Mouse (Mus musculus) heart, embryonic 12.5 days (tissue): ENCODE data around the gene Flrt3. TPM values are rescaled to one million over a fixed set of nuclear protein-coding genes. Genes with fewer than 3 reads are reported as not detected.

ENCODE experiments used
- ATAC-seq: fragments of 200-750 bp; cut with Nextera tagmentation; 2 replicates; pipeline ENCODE4 v1.8.0; 2017; ENCODE audit warnings: moderate TSS enrichment, moderate library complexity; ENCODE audit not compliant: insufficient number of reproducible peaks, low FRiP score
- H3K27ac ChIP-seq: fragments of 300-500 bp; sonication (generic); 2 replicates; pipeline ENCODE4 v1.5.1; 2016; ENCODE audit warnings: mild to moderate bottlenecking, moderate library complexity; ENCODE audit not compliant: poor library complexity, severe bottlenecking
- H3K27me3 ChIP-seq: fragments of 300-500 bp; sonication (generic); replicated peaks from 2 replicates; pipeline ENCODE4 v1.6.1; 2016; ENCODE audit warnings: mild to moderate bottlenecking, moderate library complexity
- H3K36me3 ChIP-seq: fragments of 300-500 bp; sonication (generic); 2 replicates; pipeline ENCODE4 v1.6.1; 2016; ENCODE audit warnings: mild to moderate bottlenecking, moderate library complexity
- H3K4me1 ChIP-seq: fragments of 300-500 bp; sonication (generic); replicated peaks from 2 replicates; pipeline ENCODE4 v1.6.1; 2016; ENCODE audit warnings: mild to moderate bottlenecking
- H3K4me2 ChIP-seq: fragments of 300-500 bp; sonication (generic); 2 replicates; pipeline ENCODE4 v1.6.1; 2016; ENCODE audit warnings: mild to moderate bottlenecking, moderate library complexity
- H3K4me3 ChIP-seq: fragments of 300-500 bp; sonication (generic); 2 replicates; pipeline ENCODE4 v1.5.1; 2016; ENCODE audit warnings: mild to moderate bottlenecking
- H3K9ac ChIP-seq: fragments of 300-500 bp; sonication (generic); 2 replicates; pipeline ENCODE4 v1.6.1; 2016; ENCODE audit warnings: mild to moderate bottlenecking, moderate library complexity
- H3K9me3 ChIP-seq: fragments of 300-500 bp; sonication (generic); replicated peaks from 2 replicates; pipeline ENCODE4 v1.6.1; 2016; ENCODE audit warnings: mild to moderate bottlenecking, moderate library complexity
- WGBS: fragments of 180-500 bp; shearing (Covaris S2); methylation state at CpG from one replicate; pipeline ENCODE4 v1.1.7; 2016; 5-methylcytosine and 5-hydroxymethylcytosine counted together
- polyA plus RNA-seq: library from polyadenylated mRNA; unstranded; fragments of >200 nt; fragmentation: Nextera tagmentation; extraction: Ambion mirVana; gene quantifications from 2 replicates; pipeline ENCODE4 v1.2.1, GENCODE M21; 2016

Flrt3 gene
- polyA plus RNA-seq, 1 experiment from 2014 or later = 37.1 TPM

DNA sequence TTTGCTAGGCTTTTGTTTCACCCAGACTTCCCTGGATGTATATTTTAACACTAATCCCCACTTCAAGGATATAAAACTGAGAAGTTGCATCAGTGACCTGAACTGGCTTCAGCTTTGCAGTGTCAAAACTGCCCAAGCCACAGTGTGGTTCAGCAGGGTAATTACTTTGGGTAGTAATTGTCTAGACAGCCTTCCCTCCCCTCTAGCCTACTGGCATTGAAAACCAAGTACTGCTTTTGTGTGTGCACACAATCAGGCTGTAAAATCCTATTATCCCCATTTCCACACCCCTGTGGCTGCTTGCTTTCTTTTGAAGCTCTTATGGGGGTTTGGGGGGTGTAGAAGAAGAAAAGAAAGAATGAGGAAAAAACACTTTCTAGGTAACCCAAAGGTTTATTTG is 17.8 kb downstream of the Flrt3 start:
- Histone ChIP-seq H3K4me1 (0 out of 2 replicates have a peak, but pooled peaks cover 4% of the 10 kb centered on the region), H3K9me3 (no peaks in the 10 kb centered on the region), H3K9ac (no peak overlapping the region), H3K4me2 (no peak overlapping the region), H3K27ac (no peak overlapping the region), H3K27me3 (no peaks in the 10 kb centered on the region), H3K4me3 (no peak overlapping the region), H3K36me3 (0 out of 2 replicates have a peak, but pooled peaks cover 4% of the 10 kb centered on the region)
- ATAC-seq = no peak

DNA sequence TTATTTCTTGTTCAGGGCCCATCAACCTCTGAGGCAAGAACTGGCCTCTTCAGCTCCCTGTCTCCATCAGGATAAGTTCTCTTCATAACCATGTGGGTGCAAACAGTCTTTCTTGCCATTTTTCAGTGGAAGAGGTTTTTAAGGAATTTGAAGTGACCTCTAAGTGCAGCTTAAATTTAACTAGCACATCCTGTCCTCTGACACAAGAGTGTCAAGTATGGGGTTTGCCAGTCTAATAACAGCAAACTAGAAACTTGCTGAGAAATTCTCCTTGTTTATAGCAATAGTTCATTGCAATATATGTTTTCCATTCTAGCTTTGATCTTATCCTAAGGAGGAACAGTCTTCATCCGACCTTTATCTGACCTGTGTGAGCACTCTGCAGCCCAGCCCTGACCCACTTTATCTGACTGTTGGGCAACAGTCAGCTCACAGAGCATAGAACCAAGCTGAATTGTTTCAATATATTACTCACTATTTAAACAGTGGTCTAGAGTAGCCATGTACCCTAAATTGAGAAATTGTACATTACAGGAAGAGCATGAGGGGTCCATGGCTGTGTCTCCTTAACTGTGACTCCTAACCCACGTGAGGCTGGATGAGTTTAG is 49.4 kb downstream of the Flrt3 start:
- H3K4me2 ChIP-seq = no peak overlapping the region
- no peak overlapping the region for H3K9ac ChIP-seq
- no peaks in the 10 kb centered on the region for H3K27me3 ChIP-seq
- ATAC-seq = no peak
- H3K4me1 ChIP-seq = no peaks in the 10 kb centered on the region
- WGBS = 58% methylated on average over 2 of the region's 2 CpGs
- H3K27ac ChIP-seq = no peak overlapping the region
- H3K4me3 ChIP-seq = no peak overlapping the region
- no peaks in the 10 kb centered on the region for H3K36me3 ChIP-seq
- no peaks in the 10 kb centered on the region for H3K9me3 ChIP-seq

DNA sequence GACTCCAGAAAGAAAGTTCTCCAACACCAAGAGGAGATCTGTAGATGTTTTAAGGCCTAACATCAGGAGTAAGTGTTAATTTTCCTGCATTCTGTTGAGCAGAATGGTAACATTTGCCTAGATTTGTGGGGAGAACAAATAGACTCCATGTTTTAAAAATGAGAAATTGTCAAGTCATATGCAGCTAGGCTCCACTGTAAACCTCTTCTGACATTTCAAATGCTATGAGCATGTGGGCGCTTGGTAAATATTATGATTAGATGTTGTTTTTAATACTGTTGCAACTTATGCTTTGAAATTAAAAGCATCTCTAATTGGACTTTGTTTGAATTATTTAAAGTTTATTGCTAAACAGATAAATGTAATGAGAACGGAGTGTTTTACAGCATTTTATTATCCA is 55.8 kb downstream of the Flrt3 start:
- no peaks in the 10 kb centered on the region for H3K27me3 ChIP-seq
- no peaks in the 10 kb centered on the region for H3K4me1 ChIP-seq
- no peak overlapping the region for H3K4me2 ChIP-seq
- no peaks in the 10 kb centered on the region for H3K9me3 ChIP-seq
- ATAC-seq = no peak
- no peak overlapping the region for H3K4me3 ChIP-seq
- H3K36me3 ChIP-seq = no peaks in the 10 kb centered on the region
- no peak overlapping the region for H3K9ac ChIP-seq
- H3K27ac ChIP-seq = no peak overlapping the region
- WGBS = 85% methylated on average over 2 of the region's 2 CpGs
